Mouse (Mus musculus) c-Kit-positive CD71-positive TER-119-positive erythroid progenitor cells, embryonic 14.5 days (primary cell): ENCODE data around the gene Rap2b.

ENCODE experiments used
- DNase-seq: peaks from one replicate; pipeline ENCODE4 v3.0.0-alpha.2; 2013; ENCODE audit warnings: low spot score

Rap2b gene

GRCm38 (mm10) chr3:61361338-61361737, at the start of gene Rap2b:
Rap2b (plus strand) TSS chr3:61361638.
- DNase-seq = no peak

GRCm38 (mm10) chr3:61315002-61315401, 46.4 kb upstream of the Rap2b start:
- DNase-seq = no peak

- no peak for DNase-seq
Measured at GRCm38 (mm10) chr3:61320031-61320430, 41.4 kb upstream of the Rap2b start.

- no peak for DNase-seq
Measured at GRCm38 (mm10) chr3:61321632-61322031, 39.8 kb upstream of the Rap2b start.

GRCm38 (mm10) chr3:61336205-61336604, 25.2 kb upstream of the Rap2b start:
- no peak for DNase-seq

GRCm38 (mm10) chr3:61337230-61337629, 24.2 kb upstream of the Rap2b start:
- no peak for DNase-seq

- DNase-seq = no peak
Measured at GRCm38 (mm10) chr3:61340321-61340720, 21.1 kb upstream of the Rap2b start.

GRCm38 (mm10) chr3:61344031-61344430, 17.4 kb upstream of the Rap2b start:
- no peak for DNase-seq

GRCm38 (mm10) chr3:61345636-61346035, 15.8 kb upstream of the Rap2b start:
- DNase-seq = no peak

GRCm38 (mm10) chr3:61348036-61348614, 13.3 kb upstream of the Rap2b start:
- no peak for DNase-seq

GRCm38 (mm10) chr3:61349433-61349832, 12.0 kb upstream of the Rap2b start:
- no peak for DNase-seq

- DNase-seq = no peak
Measured at GRCm38 (mm10) chr3:61355464-61355863, 6.0 kb upstream of the Rap2b start.

GRCm38 (mm10) chr3:61358107-61358506, 3.3 kb upstream of the Rap2b start:
- DNase-seq = no peak

- DNase-seq = no peak
Measured at GRCm38 (mm10) chr3:61358756-61359293, 2.6 kb upstream of the Rap2b start.

- DNase-seq = no peak
Measured at GRCm38 (mm10) chr3:61362821-61363160, 1.4 kb downstream of the Rap2b start.

- DNase-seq = peak; percentile 84
Measured at GRCm38 (mm10) chr3:61363161-61363988, 1.9 kb downstream of the Rap2b start.

- peak; percentile 88 for DNase-seq
Measured at GRCm38 (mm10) chr3:61363989-61364660, 2.7 kb downstream of the Rap2b start.

- no peak for DNase-seq
Measured at GRCm38 (mm10) chr3:61364661-61364977, 3.2 kb downstream of the Rap2b start.

GRCm38 (mm10) chr3:61364978-61365778, 3.7 kb downstream of the Rap2b start:
- peak; percentile 46 for DNase-seq

GRCm38 (mm10) chr3:61365779-61366373, 4.4 kb downstream of the Rap2b start, which contains the start of gene B430305J03Rik:
B430305J03Rik (minus strand) TSS chr3:61365951.
- peak; percentile 12 for DNase-seq

- peak; percentile 23 for DNase-seq
Measured at GRCm38 (mm10) chr3:61368446-61368845, 7.0 kb downstream of the Rap2b start.

- no peak for DNase-seq
Measured at GRCm38 (mm10) chr3:61376001-61376400, 14.6 kb downstream of the Rap2b start.
